Mouse (Mus musculus): Measurements from ENCODE around the gene Slc29a2. TPM values are rescaled to one million over a fixed set of nuclear protein-coding genes. Genes with fewer than 3 reads are reported as not detected.

The Slc29a2 gene
- total RNA-seq, 2 experiments from 2014 or later = 6.6 to 7.2 TPM

DNA sequence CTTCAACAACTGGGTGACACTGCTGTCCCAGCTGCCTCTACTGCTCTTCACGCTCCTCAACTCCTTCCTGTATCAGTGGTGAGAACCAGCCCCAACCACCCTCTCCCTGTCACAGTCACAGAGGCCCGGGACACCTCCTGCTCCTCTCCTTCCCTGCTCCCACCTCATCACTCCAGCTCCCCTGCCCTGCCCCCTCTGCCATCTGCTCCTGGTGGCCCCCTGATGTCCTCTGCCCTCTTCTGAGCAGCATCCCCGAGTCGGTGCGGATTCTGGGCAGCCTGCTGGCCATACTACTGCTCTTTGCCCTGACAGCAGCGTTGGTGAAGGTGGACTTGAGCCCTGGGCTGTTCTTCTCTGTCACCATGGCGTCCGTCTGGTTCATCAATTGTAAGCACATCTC lies 2.5 kb downstream of the Slc29a2 start:
- no peak for DNase-seq (ENCODE audit: low spot score in 2 of 2)

DNA sequence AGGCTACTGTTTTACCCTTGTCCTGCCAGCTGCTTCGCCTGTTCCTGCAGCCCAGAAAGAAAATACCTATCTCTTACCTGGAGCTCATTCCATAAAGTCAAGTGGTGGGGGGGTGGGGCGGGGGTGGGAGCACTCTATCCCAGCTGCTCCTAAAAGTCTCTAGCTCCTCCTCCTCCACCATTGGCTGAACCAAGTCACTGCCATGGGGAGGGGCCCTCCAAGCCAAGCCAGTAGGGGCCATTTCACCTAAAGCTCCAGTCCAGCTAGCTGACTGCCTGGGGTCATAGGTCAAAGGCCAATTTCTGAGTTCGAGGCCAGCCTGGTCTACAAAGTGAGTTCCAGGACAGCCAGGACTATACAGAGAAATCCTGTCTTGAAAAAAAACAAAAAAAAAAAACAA lies 9.0 kb downstream of the Slc29a2 start:
- no peak for DNase-seq (ENCODE audit: low spot score in 2 of 2)

DNA sequence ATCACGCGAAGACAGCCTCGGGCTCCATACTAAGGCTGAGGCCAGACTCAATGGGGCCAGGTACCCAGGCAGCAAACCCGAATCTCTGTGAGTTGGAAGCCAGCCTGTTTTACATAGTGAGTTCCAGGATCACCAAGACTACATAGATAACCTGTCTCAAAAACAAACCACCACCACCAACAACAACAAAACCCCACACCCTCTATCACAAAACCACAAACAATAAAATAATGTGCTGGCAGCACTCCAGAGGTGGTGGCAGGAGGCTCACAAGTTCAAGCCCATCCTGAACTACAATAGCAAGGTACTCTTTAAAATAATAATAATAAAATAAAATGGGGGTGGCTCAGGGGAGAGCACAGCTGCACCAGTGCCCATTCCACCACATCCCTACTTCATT lies 12.9 kb downstream of the Slc29a2 start:
- DNase-seq (ENCODE audit: low spot score in 2 of 2) = no peak

DNA sequence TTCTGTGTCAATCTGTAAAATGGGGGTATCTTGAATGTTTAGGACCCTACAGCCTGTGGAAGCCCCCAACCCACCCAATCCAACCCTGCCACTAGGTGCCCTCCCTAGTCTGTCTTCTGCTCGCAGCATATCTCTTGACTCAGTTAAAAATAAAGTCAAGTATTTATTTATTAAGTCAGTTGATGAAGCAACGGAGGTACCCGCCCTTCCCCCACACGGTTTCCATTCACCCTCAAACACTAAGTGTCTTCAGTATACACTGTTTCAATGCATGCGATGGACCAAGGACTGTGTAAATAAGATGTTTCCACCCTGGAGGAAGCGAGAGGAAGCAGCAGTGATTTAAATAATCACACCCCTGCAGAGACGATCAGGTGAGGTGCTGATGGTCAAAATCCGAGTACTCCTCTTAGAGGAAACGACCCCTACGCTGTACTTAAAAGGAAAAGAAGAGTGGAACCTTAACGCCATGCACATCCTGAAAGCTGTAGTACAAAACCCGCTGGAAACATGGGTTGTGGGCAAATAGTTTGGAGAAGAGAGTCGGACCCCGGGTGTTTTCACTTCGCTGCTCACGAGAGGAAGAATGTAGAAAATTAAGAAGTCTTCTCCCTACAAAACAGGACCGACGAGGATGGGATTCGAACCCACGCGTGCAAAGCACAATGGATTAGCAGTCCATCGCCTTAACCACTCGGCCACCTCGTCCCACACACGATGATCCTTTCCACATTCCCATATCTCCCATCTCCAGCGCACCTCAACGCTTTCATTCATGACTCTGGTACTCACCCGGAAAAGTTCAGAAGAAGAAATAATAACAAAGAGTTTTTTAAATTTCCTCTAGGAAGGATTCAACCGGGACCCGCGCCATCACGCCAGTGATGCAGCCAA lies 14.3 kb downstream of the Slc29a2 start:
- peak in 1 of 2 experiments; percentile 63 for DNase-seq (ENCODE audit: low spot score in 2 of 2)

DNA sequence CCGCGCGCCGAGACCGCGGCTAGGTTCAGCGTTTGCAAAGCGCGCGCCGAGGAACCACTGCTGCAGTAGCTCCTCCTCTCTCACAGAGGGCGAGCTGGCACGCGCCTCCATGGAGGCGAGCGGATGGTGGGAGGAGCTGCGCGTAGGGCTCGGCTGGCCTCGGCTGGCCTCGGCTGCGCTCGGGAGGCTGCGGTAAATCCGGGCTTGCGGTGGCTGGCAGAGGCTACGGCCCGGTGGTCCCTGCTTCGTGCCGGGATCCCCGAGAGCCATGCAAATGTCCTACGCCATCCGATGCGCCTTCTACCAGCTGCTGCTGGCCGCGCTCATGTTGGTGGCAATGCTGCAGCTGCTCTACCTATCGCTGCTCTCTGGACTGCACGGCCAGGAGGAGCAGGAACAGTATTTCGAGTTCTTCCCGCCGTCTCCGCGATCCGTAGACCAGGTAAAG lies 15.1 kb downstream of the Slc29a2 start, which contains the start of the genes B4gat1 and AC124502.3:
TSS of gene B4gat1 (plus strand) at position 118 of the 448 bp plus-strand sequence.
TSS of gene AC124502.3 (plus strand) at position 183 of the 448 bp plus-strand sequence.
- peak; percentile 72 to 76 for DNase-seq (ENCODE audit: low spot score in 2 of 2)

DNA sequence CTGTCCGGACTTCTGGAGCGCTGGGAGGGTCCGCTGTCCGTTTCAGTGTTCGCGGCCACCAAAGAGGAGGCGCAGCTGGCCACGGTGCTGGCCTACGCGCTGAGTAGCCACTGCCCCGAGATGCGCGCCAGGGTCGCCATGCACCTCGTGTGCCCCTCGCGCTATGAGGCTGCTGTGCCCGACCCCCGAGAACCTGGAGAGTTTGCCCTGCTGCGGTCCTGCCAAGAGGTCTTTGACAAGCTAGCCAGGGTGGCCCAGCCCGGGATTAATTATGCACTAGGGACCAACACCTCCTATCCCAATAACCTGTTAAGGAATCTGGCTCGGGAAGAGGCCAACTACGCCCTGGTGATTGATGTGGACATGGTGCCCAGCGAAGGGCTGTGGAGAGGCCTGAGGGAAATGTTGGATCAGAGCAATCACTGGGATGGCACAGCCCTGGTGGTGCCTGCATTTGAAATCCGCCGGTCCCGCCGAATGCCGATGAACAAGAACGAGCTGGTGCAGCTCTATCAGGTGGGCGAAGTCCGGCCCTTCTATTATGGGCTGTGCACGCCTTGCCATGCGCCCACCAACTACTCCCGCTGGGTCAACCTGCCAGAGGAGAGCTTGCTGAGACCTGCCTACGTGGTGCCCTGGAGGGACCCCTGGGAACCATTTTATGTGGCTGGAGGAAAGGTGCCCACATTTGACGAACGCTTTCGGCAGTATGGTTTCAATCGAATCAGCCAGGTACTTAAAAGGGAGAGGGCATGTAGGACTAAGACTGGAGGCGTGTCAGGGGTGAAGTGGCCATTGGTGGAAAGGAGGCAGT lies 15.8 kb downstream of the Slc29a2 start:
- no peak for DNase-seq (ENCODE audit: low spot score in 2 of 2)

DNA sequence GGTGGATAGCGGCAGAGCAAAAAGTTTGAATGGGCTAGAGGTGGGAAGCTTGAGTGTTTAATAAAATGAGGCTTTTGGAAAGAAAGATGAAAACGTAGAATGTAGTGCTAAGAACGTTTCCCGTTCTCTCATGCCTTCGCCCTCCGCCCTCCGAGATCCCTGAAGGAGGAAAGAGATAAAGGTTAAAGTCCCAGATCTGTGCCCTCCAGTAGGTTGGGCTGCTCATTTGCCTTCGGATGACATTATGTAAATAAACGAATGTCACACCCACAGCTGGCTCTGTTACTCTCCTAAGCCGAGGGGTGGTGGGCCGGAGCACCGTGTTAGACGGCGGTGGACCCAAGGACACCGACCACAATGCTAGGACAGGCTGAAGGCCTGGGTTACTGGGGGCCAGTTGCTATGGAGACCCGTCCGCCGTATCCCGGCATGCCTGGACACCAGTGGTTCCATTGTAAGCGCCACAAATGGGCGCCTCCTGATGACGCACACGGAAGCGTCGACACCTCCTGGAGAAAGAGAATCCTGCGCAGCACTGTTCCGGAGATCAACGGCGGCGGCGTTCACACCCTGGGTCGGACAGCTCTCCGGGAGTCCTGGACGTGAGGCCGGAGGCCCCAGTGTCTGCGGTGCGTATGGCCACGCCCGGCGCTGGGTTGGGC lies 17.3 kb downstream of the Slc29a2 start, which contains the start of gene Brms1:
TSS of gene Brms1 (plus strand) at position 493 of the 662 bp plus-strand sequence.
- peak; percentile 73 to 86 for DNase-seq (ENCODE audit: low spot score in 2 of 2)

DNA sequence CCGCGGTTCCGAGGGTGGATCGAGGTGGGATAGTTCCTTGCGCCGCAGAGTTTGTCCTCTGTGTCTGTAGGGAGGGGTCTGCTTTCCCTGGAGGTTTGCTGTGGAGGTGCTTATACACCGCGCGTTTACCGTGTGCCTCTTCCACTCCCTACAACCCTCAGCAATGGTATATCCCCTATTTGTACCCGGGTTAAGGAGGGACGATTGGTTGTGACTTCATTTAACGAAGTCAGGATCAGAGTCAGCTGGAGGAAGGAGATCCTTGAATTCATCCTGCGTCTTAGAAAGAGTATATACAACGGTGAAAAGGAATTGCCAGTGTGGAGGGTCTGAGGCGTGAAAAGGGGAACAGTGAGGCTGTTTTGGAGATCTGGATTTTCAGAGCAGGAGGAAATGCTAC lies 17.9 kb downstream of the Slc29a2 start:
- DNase-seq (ENCODE audit: low spot score in 2 of 2) = no peak

DNA sequence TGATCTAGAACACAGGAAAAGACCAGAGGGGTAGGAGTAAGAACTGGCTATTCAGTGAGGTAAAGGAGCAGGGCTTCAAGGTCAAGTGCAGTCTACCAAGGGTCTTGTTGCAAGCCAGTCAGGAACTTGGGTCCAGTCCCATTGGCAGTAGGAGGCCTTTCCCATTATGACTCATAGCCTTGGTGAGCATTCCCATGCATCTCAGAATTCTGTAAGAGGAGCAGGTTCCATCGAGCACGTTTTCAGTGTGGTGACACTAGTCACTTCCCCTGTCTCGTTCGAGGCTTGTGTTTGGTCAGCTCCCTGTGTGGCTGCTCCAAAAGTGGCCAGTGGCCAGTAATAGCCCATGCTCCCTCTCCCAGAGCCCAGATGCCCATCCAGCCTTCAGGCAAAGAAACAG lies 21.9 kb downstream of the Slc29a2 start:
- DNase-seq (ENCODE audit: low spot score in 2 of 2) = no peak

DNA sequence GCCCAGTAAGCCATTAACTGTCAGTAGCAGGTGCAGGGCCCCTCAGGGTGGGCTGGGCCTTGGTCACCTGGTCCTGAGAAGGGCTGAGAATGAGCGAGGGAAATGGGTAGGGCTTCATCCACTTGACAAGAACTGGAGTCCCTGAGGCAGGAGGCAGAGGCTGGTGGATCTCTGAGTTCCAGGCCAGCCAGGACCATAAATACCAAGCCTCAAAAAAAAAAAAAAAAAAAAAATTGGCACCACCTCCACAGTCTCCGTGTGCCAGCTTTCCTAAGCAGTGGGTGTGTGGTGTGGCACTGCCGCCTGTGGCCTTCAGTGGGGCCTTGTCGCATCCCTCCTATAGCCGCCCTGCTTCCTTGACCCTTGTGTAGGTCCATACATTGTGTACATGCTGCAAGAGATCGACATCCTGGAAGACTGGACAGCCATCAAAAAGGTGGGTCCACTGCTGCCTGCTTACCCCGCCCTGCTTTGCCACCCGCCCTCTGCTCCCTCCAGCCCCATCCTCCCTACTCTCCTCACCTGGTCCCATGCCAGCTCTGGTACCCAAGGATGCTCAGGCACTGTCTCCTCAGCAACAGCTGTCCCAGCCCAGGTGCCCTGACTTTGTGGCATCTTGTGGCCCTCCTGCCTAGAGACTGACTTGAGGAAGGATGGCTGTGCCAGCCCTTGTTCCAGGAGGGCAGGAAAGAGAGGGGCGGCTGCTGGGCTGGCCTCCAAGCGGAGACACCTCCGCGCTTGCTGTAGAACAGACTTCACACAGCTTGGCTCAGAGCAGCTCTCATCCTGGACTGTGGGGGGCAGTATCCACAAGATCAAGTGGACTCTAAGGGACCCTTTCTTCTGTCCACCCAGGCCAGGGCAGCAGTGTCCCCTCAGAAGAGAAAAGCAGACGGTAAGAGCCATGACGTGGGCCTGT lies 24.7 kb downstream of the Slc29a2 start:
- DNase-seq (ENCODE audit: low spot score in 2 of 2) = no peak

DNA sequence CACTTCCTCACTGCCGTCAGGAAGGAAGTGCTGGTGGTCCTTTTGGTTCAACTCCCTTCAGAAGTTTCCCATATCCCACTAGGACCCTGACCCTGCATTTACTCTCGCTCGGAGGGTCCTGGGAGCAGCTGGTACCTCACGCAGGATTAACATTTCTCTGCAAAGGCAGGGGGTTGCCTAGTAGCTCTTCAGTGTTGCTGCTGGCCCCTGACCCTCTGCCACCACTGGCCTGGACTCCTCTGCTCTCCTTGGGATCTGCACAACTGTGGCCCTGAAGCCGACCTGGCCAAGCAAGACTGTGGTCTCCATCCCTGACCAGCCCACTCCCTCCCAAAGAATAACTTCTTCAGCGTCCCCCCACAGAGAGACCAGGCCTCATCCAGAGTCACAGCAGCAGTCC lies 25.7 kb downstream of the Slc29a2 start:
- DNase-seq (ENCODE audit: low spot score in 2 of 2) = no peak

DNA sequence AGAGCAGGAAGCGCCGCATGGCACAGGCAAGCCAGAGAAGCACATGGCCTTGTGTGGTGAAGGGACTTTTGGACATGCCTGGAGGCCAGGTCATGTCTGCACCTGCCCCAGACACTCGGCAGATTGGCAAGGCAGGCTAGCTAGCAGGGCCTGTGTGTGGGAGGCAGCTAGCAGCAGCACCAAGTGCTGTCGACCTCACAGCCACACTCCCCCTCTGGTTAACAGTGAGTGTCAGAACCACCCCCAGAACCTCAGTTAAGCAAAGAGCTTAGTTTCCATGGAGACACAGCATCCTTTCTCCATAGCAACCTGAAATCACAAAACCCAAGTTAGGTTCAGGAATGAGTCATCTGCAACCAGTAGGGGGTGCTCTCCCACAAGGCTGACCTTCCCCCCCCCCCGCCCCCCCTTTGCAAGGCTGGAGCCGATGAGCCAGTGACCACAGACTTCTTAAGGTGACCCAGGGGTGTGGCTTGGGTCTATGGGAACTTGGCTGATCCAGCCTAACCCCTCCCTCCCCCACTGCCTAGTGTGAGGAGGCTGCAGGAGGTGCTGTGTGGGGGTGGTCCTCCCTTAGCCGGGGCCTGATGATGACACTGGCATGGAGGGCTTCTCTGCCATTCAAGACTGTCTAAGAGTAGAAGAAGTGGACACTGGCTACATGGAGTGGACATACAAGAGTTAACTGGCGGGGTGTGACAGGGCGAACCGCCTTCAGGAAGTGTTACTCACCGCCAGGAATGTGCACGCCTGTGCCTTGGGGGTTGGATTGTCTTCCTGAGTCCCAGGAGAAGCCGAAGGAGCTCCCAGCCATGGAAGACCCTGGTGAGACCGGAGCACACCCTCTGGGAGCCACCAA lies 26.6 kb downstream of the Slc29a2 start, which contains the start of gene Rin1:
TSS of gene Rin1 (plus strand) at position 435 of the 859 bp plus-strand sequence.
- no peak for DNase-seq (ENCODE audit: low spot score in 2 of 2)

DNA sequence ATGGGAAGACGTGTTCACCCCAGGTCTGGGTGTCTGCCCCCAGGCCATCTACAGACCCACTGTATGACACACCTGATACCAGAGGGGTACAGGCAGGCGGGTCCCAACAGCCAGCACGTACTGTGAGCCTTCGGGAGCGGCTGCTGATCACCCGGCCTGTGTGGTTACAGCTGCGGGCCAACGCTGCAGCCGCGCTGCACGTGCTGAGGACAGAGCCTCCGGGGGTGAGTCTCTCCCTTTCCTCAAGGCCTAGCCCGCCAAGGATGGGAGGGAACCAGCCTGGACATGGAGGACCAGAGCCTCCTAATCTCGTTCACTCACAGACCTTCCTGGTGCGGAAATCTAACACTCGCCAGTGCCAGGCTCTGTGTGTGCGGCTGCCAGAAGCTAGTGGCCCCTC lies 27.4 kb downstream of the Slc29a2 start:
- DNase-seq (ENCODE audit: low spot score in 2 of 2) = no peak

DNA sequence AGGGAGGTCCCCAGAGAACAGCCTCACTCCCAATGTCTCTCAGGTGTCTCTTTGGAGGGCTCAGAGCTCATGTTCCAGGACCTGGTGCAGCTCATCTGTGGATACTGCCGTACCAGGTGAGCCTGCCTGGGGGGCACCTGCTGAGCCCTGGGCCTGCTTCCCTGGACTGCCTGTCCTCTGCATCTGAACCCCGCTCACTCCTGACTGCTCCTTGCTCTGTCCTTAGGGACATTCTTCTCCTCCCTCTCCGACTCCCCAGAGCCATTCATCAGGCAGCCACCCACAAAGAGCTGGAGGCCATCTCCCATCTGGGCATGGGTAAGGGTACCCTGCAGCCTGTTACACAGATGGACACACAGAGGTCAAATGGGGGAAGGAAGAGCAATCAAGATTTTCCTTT lies 27.9 kb downstream of the Slc29a2 start:
- no peak for DNase-seq (ENCODE audit: low spot score in 2 of 2)

DNA sequence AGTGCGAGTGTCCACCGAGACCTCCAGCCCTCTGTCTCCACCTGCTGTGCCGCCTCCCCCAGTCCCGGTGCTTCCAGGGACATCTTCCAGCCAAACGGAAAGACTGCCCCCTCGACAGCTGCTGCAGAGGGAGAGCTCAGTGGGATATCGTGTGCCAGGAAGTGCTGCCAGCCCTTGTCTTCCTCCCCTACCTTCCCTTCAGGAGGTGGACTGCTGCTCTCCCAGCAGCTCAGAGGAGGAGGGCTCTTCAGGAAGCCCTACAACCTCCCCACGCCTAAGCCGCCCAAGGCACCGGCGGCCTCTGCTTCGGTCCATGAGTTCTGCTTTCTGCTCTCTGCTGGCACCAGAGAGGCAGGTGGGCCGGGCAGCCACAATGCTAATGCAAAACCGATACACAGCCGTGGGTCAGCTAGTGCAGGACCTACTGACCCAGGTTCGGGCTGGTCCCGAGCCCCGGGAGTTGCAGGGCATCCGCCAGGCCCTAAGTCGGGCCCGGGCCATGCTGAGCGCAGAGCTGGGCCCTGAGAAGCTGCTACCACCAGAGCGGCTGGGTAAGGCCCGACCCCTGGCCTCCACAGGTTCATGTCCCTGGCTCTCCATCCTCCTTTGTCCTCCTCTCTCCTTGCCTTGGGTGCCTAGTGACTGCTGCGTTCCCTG lies 28.6 kb downstream of the Slc29a2 start:
- no peak for DNase-seq (ENCODE audit: low spot score in 2 of 2)

DNA sequence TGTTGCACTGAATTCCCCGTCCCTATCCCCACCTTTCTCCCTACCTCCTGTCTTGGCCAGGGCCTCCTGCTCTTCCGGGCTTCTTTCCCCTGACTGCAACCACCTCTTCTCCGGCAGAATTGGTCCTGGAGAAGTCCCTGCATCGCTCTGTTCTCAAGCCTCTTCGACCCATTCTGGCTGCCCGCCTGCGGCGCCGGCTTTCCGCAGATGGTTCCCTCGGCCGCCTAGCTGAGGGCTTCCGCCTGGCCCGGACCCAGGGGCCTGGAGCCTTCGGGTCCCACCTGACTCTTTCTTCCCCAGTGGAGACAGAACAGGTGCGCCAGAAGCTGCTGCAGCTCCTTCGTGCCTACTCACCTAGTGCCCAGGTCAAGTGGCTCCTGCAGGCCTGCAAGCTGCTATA lies 29.2 kb downstream of the Slc29a2 start:
- DNase-seq (ENCODE audit: low spot score in 2 of 2) = no peak

DNA sequence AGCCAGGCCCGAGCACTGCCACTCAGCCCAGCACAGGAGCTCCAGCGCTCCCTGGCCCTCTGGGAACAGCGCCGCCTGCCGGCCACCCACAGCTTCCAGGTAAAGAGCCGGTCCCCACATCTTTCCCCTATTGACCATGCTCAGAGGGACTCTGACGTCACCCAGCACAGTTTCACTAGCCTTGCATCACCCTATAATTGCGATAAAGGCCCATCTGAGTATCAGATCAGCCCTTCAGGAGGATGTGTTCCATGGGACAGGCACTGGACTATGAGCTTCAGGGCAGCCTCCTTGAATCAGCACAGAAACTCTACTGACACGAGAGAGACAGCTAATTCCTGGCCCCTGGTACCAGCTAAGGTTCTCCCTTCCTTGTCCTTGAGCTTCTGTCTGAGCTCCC lies 30.2 kb downstream of the Slc29a2 start:
- DNase-seq (ENCODE audit: low spot score in 2 of 2) = no peak

DNA sequence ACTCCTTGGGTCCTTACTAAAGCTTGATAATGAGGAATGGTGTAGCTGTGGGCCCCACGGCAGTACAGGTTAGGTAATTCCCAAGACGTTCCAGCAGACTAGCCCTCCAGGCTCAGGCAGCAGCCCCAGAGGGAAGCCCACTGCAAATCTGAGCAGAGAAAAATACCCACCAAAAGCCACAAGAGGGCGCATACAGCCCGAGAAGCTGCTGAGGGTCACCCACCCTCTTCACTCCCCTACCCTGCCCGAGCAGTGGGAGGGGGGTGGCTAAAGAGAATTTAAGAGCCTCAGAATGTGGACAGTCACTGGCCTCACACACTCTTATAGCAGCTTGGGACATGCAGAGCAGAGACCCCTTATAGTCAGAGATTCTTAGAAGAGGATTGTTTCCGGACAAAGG lies 32.6 kb downstream of the Slc29a2 start:
- DNase-seq (ENCODE audit: low spot score in 2 of 2) = no peak

Measured in adrenal gland, postnatal 4 days (tissue).